Mouse (Mus musculus): Measurements from ENCODE around the gene Pde4c. TPM values are rescaled to one million over a fixed set of nuclear protein-coding genes. Genes with fewer than 3 reads are reported as not detected.
A peak's percentile ranks its signal among the peaks of the same experiment; 100 is the strongest.

Pde4c gene
- polyA plus RNA-seq, 1 experiment from 2014 or later, result 0.09 TPM

DNA sequence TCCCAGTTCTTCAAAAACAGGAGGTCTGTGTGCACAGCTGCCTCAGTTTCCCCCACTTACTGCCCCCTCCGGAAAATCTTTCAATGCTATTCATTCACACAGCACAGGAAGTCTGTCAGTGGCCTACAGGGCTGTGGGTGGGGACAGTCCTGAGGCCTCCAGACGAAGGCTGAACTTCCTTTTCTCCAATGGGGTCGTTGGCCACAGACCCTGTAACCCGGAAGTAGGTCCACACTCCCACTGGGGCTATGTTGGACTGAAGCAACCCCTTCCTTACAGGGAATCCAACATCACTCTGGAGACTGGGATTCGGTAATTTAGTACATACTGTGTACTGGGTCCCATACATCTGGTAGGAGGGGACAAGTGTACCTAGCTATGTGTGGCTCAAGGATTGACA lies 29.9 kb upstream of the Pde4c start:
- 72% methylated on average over 5 of the region's 5 CpGs for WGBS
- H3K27me3 ChIP-seq (ENCODE audit: control insufficient read depth, insufficient read depth, low read length), result no peaks in the 10 kb centered on the region
- no peak overlapping the region for H3K27ac ChIP-seq (ENCODE audit: low read depth, low read length)
- H3K9me3 ChIP-seq (ENCODE audit: control insufficient read depth, low read length), result no peaks in the 10 kb centered on the region
- ATAC-seq (ENCODE audit: low FRiP score), result no peak
- no peak overlapping the region for H3K4me2 ChIP-seq (replicated peaks; ENCODE audit: low read depth, low read length)
- H3K4me1 ChIP-seq (replicated peaks; ENCODE audit: control insufficient read depth, insufficient read depth, low read length), result peaks cover 23% of the 10 kb centered on the region
- no peak for DNase-seq (ENCODE audit: low spot score)
- H3K36me3 ChIP-seq (ENCODE audit: control insufficient read depth, insufficient read depth, low read length), result no peaks in the 10 kb centered on the region
- no peak overlapping the region for H3K4me3 ChIP-seq (ENCODE audit: low read depth, low read length)
- H3K9ac ChIP-seq (ENCODE audit: low read depth, low read length), result no peak overlapping the region

DNA sequence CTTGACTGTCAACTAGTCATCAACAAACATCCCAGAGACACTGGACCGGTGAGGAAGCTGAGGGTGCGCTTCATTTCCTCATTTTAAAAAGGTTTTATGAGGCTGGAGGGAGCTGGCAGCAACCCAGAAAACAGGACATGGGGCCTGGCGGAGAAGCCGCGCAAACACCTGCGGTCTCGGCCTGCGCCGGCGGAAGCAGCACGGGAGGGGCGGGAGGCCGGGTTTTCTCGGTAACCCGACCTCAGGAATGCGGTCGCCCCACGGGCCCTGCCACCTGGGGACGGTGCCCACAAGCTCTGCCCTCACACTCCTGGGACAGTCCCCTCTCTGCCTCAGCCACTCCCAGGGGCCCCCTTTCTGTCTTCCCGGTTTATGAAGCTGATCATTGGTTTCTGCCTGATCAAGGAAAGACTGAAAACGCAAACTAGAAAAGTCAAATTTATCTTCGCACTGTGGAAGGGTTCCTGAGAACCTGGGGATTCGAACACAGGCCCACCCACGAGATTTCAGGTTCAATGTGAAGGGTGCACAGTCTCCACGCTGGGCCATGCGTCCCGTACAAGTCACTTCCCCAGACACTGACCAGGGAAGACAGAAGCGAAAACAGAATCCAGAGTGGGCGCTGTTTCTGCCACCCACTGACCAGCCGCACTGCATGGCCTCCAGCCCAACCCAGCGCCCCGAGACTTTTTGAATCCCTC lies 28.1 kb upstream of the Pde4c start:
- ATAC-seq (ENCODE audit: low FRiP score) (no peak), DNase-seq (ENCODE audit: low spot score) (no peak)
- Histone ChIP-seq H3K4me3 (ENCODE audit: low read depth, low read length) (no peak overlapping the region), H3K4me1 (replicated peaks; ENCODE audit: control insufficient read depth, insufficient read depth, low read length) (peaks cover 23% of the 10 kb centered on the region), H3K36me3 (ENCODE audit: control insufficient read depth, insufficient read depth, low read length) (no peaks in the 10 kb centered on the region), H3K4me2 (replicated peaks; ENCODE audit: low read depth, low read length) (no peak overlapping the region), H3K9ac (ENCODE audit: low read depth, low read length) (0 out of 2 replicates have a peak overlapping the region, but pooled peaks have one; percentile 7), H3K27me3 (ENCODE audit: control insufficient read depth, insufficient read depth, low read length) (no peaks in the 10 kb centered on the region), H3K9me3 (ENCODE audit: control insufficient read depth, low read length) (no peaks in the 10 kb centered on the region), H3K27ac (ENCODE audit: low read depth, low read length) (peak overlapping the region; percentile 58)
- 31% methylated on average over 32 of the region's 32 CpGs for WGBS

DNA sequence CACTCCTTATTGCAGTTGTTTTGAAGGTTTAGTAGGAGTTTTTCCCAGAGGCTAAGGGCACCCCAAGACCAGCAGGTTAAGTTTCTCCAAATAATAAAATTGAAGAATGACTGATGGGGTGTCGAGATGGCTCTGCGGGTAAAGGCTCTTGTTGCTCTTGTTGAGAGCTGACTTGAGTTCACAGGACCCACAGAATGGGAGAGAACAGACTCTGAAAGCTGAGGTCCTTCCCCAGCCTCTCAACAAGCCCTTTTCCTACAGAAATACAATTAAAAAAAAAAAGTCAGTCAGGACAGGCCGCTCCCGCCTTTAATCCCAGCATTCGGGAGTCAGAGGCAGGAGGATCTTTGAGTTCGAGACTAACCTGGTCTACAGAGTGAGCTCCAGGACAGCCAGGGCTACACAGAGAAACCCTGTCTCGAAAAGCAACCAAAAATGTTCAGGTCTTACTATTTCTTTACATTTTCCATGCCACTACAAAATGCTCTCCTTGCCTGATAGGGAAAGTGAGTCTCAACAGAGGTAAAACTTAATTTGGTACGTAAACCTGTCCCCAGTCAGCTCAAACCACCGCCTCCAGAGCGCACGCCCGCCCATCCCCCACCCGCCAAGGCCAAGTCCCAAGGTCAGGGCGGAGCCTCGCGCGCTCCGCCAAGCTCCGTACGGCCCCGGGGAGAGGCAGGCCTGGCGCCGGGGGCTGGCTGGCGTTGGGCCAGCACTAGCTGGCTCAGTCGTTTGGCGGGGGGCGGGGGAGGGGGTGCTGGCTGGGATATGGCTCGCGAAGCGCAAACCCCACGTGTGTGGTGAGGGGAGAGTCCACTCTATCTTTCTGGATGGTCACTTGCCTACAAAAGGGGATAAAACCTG lies 27.3 kb upstream of the Pde4c start:
- DNase-seq (ENCODE audit: low spot score) (peak; percentile 84), ATAC-seq (ENCODE audit: low FRiP score) (no peak)
- H3K36me3 ChIP-seq (ENCODE audit: control insufficient read depth, insufficient read depth, low read length), result no peaks in the 10 kb centered on the region
- peaks cover 26% of the 10 kb centered on the region for H3K4me1 ChIP-seq (replicated peaks; ENCODE audit: control insufficient read depth, insufficient read depth, low read length)
- peak overlapping the region; percentile 40; the same call in 1 of the 2 replicates for H3K9ac ChIP-seq (ENCODE audit: low read depth, low read length)
- peak overlapping the region; percentile 68 for H3K27ac ChIP-seq (ENCODE audit: low read depth, low read length)
- no peak overlapping the region; the same call in 1 of the 2 replicates for H3K4me3 ChIP-seq (ENCODE audit: low read depth, low read length)
- no peaks in the 10 kb centered on the region for H3K9me3 ChIP-seq (ENCODE audit: control insufficient read depth, low read length)
- H3K27me3 ChIP-seq (ENCODE audit: control insufficient read depth, insufficient read depth, low read length), result no peaks in the 10 kb centered on the region
- H3K4me2 ChIP-seq (replicated peaks; ENCODE audit: low read depth, low read length), result peak overlapping the region; percentile 50
- 5% methylated on average over 31 of the region's 31 CpGs for WGBS

DNA sequence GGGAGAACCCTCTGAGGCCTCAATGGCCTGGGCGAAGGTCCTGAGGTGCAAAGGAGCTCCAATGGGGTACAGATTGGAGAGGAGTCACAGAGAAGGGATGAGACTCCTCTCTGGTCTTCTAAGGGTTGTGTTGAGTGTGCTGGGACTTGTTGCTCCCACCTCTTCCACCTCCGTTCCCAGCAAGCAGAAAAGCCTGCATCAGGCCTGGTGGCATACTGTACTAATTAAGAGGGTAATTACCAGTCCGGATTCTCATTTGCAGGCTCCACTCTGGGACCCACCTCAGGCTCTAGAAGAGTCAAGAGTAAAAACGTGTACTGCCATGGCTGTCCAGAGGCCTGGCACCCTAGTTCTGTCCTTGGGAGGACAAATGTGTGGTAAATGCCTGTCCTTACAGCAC lies 26.6 kb upstream of the Pde4c start:
- Histone ChIP-seq H3K4me2 (replicated peaks; ENCODE audit: low read depth, low read length) (peak overlapping the region; percentile 50), H3K27me3 (ENCODE audit: control insufficient read depth, insufficient read depth, low read length) (no peaks in the 10 kb centered on the region), H3K4me1 (replicated peaks; ENCODE audit: control insufficient read depth, insufficient read depth, low read length) (peaks cover 25% of the 10 kb centered on the region), H3K4me3 (ENCODE audit: low read depth, low read length) (no peak overlapping the region), H3K36me3 (ENCODE audit: control insufficient read depth, insufficient read depth, low read length) (no peaks in the 10 kb centered on the region), H3K9me3 (ENCODE audit: control insufficient read depth, low read length) (no peaks in the 10 kb centered on the region), H3K9ac (ENCODE audit: low read depth, low read length) (peak overlapping the region; percentile 40; the same call in 1 of the 2 replicates), H3K27ac (ENCODE audit: low read depth, low read length) (peak overlapping the region; percentile 68)
- 55% methylated on average over 4 of the region's 4 CpGs for WGBS
- DNase-seq (ENCODE audit: low spot score), result no peak
- ATAC-seq (ENCODE audit: low FRiP score), result no peak

DNA sequence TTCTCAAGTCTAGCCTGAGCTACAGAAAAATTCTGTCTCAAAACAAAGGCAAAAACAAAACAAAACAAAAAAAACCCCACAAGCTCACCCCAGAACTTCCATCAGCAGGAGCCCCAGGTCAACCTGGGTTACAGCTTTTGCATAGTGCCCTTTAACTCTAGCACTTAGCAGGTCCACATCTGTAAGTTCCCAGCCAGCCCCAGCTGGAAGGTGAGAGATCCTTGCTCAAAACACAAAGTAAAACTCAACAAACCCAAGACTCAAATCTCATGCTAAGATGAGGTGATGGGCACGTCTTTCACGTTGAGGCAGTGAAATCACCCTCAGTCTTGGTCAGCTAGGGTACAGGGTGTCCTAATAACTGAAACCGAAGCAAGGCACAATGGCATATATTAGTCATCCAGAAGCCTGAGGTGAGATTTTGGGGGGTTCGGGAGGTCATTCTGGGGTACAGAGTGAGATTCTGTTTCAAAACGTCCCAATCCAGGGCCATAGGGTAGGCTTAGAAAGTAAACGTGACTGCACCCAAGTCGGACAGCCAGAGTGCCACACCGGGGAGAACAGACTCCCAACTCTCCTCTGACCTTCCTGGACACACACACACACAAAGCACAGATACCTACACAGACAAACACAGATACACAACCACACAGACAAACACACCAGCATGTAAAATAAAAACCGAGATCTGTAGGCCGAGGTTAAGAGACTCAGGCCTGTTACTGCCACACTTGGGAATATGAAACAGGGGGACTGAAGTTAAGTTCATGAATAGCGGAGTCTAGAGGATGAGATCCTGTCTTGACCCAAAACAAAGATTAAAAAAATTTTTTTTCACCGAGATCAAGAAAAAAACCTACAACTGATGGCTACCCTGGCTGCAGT lies 25.9 kb upstream of the Pde4c start:
- Histone ChIP-seq H3K4me1 (replicated peaks; ENCODE audit: control insufficient read depth, insufficient read depth, low read length) (peaks cover 24% of the 10 kb centered on the region), H3K4me3 (ENCODE audit: low read depth, low read length) (0 out of 2 replicates have a peak overlapping the region, but pooled peaks have one; percentile 99), H3K4me2 (replicated peaks; ENCODE audit: low read depth, low read length) (peak overlapping the region; percentile 60), H3K9me3 (ENCODE audit: control insufficient read depth, low read length) (no peaks in the 10 kb centered on the region), H3K27me3 (ENCODE audit: control insufficient read depth, insufficient read depth, low read length) (no peaks in the 10 kb centered on the region), H3K27ac (ENCODE audit: low read depth, low read length) (peak overlapping the region; percentile 99), H3K9ac (ENCODE audit: low read depth, low read length) (no peak overlapping the region), H3K36me3 (ENCODE audit: control insufficient read depth, insufficient read depth, low read length) (no peaks in the 10 kb centered on the region; the same call in 1 of the 2 replicates)
- ATAC-seq (ENCODE audit: low FRiP score), result no peak
- no peak for DNase-seq (ENCODE audit: low spot score)
- WGBS, result 79% methylated on average over 12 of the region's 12 CpGs

DNA sequence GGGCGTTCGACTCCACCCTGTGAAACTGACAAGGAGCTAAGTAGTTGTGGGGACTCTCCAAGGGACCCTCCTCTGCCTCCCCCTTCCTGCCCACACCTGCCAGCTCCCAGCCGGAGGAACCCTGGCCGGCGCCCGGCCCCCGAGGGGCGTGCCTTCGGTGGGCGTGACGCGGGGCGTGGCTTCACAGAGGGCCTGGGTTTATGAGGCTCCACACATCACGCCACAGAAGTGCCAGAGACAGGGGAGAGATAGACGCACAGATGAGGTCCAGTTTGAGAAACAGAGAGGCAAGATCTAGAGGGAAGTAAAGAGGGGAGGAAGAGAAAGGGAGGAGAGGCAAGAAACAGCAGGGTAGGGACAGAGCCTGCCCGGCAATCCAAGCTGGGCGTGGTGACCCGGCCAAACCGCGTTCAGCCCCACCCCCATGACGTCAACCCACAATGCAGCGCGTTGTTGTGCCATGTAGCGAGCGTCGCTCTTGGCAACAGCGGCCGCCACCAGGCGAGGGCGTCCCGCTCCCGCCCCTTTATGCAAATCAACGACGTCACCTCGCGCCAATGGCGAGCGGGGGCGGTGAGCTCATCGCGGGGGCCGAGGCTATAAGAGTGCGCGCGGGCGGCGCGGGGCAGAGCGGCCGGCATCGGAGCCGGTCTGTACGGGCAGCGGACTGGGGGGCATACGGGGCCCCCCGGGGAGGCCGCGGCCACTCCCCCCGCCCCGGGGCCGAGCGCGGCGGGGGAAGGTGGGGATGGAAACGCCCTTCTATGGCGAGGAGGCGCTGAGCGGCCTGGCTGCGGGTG lies 25.0 kb upstream of the Pde4c start, which contains the start of gene Jund:
Jund (plus strand) TSS at position 640 of the 800 bp plus-strand sequence.
- Histone ChIP-seq H3K4me3 (ENCODE audit: low read depth, low read length) (peak within 1 kb of the TSS; percentile 99), H3K4me1 (replicated peaks; ENCODE audit: control insufficient read depth, insufficient read depth, low read length) (peaks cover 24% of the 10 kb centered on the region), H3K4me2 (replicated peaks; ENCODE audit: low read depth, low read length) (peak within 1 kb of the TSS; percentile 60), H3K9me3 (ENCODE audit: control insufficient read depth, low read length) (no peaks in the 10 kb centered on the region), H3K27me3 (ENCODE audit: control insufficient read depth, insufficient read depth, low read length) (no peaks in the 10 kb centered on the region), H3K27ac (ENCODE audit: low read depth, low read length) (peak within 1 kb of the TSS; percentile 99), H3K9ac (ENCODE audit: low read depth, low read length) (peak within 1 kb of the TSS; percentile 99), H3K36me3 (ENCODE audit: control insufficient read depth, insufficient read depth, low read length) (peaks cover 5% of the 10 kb centered on the region)
- under 1% methylated on average over 64 of the region's 69 CpGs for WGBS
- ATAC-seq (ENCODE audit: low FRiP score), result peak; percentile 89
- peak; percentile 100 for DNase-seq (ENCODE audit: low spot score)

DNA sequence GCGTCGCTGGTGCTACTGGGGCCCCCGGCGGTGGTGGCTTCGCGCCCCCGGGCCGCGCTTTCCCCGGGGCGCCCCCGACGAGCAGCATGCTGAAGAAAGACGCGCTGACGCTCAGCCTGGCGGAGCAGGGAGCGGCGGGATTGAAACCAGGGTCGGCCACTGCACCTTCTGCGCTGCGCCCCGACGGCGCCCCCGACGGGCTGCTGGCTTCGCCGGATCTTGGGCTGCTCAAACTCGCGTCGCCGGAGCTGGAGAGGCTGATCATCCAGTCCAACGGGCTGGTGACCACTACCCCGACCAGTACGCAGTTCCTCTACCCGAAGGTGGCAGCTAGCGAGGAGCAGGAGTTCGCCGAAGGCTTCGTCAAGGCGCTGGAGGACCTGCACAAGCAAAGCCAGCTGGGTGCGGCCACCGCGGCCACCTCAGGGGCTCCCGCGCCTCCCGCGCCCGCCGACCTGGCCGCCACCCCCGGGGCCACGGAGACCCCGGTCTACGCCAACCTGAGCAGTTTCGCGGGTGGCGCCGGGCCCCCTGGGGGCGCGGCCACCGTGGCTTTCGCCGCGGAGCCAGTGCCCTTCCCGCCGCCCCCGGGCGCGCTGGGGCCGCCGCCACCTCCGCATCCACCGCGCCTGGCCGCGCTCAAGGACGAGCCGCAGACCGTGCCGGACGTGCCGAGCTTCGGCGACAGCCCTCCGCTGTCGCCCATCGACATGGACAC lies 24.2 kb upstream of the Pde4c start:
- peak overlapping the region; percentile 99 for H3K27ac ChIP-seq (ENCODE audit: low read depth, low read length)
- ATAC-seq (ENCODE audit: low FRiP score) (peak; percentile 4), DNase-seq (ENCODE audit: low spot score) (no peak)
- H3K4me2 ChIP-seq (replicated peaks; ENCODE audit: low read depth, low read length), result peak overlapping the region; percentile 60
- peaks cover 5% of the 10 kb centered on the region for H3K36me3 ChIP-seq (ENCODE audit: control insufficient read depth, insufficient read depth, low read length)
- WGBS, result under 1% methylated on average over 63 of the region's 89 CpGs
- H3K4me3 ChIP-seq (ENCODE audit: low read depth, low read length), result peak overlapping the region; percentile 99
- H3K27me3 ChIP-seq (ENCODE audit: control insufficient read depth, insufficient read depth, low read length), result no peaks in the 10 kb centered on the region
- no peaks in the 10 kb centered on the region for H3K9me3 ChIP-seq (ENCODE audit: control insufficient read depth, low read length)
- peak overlapping the region; percentile 99 for H3K9ac ChIP-seq (ENCODE audit: low read depth, low read length)
- H3K4me1 ChIP-seq (replicated peaks; ENCODE audit: control insufficient read depth, insufficient read depth, low read length), result peaks cover 24% of the 10 kb centered on the region
